Mouse (Mus musculus) testis, postnatal 10 days (tissue): Measurements from ENCODE around the gene Gal3st1.

ENCODE experiments used
- DNase-seq: peaks from one replicate; pipeline ENCODE4 v3.0.0; 2021; ENCODE audit warnings: low spot score

Gene Gal3st1

DNA sequence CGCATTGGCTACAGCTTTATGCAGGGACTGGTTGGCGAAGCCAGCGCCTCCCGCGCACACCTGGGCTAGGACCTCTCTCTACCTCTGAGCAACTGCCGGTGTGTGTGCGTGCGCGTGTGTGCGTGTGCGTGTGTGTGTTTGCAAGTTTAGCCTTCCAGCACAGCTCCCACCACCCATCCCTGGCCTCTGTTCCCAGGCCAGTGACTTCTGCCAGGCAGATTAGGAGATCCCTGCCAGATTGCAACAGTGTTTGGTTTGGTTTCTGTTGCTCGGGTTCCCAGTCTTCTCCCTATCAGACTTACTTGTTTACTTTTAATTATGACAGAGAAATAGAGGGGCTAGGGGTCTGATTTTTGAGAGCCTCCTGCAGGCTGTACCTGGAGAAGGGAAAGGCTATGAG is 48.5 kb downstream of the Gal3st1 start:
- no peak for DNase-seq

DNA sequence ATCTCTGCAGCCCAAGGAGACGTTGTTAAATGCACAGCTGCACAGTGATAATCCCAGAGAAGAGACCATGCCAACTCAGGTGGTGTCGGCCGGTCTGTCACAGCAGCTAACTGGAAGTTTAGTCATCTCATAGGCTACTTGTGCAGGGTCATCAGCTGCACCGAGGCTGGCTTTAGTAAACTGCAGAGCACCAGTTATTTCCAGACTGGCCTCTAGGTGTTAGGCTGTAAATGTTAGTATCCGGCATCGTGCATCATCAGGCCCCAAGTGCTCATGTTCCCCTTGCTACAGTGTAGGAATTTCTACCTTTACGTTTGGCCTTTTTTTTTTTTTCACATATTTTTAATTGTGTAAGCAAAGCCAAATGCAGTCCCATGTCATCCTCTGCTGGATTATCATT is 50.0 kb downstream of the Gal3st1 start:
- DNase-seq = no peak

DNA sequence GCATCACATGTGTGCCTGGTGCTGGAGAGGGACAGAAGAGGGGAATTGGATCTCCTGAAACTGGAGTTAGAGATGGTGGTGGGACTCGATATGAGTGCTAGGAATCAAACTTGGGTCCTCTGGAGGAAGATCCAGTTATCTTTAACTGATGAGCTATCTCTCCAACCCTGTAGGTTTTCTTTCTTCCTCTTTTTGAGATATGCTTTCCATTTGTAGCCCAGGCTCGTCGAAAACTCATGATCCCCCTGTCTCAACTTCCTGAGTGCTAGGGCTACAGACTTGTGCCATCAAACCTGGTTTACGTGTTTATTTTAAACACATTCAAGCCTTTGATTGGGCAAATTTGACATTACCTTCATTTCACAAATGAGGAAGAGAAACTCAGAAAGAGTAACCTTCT is 50.7 kb downstream of the Gal3st1 start:
- DNase-seq = no peak

DNA sequence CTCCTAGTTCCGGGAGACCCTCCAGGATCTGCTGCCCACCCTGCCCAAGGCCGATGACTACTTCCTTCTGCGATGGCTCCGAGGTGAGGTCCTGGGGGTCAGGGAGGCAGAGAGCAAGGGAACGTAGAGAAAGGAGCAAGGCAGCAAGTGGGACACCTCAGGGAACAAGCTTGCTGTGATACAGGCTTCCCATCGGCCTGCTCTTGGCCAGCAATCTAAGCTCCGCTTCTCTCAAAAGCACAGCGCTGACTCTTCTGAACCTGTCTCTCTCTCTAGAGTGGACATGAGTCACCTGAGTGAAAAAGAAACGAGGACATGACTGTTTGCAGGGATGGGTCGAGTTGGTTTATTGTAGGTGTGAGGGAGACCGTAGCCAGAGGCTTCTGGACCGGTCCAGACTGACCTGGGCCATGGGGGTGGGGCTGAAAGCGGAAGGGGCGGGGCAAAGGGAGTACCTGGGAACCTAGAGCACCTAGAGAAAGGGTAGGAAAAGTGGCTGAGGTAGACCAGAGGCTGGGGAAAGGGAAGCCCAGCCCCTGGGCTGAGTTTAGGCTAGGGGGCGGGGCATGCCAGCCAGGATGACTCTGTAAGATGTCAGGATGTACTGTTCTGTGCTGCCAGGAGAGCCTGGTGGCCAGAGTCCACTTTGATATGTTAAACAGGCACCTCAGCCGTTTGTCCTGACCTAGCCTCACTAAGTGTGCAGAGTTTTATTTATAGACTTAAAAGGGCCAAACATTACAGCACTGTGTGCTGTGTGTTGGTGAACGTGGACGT is 51.9 kb downstream of the Gal3st1 start:
- no peak for DNase-seq

DNA sequence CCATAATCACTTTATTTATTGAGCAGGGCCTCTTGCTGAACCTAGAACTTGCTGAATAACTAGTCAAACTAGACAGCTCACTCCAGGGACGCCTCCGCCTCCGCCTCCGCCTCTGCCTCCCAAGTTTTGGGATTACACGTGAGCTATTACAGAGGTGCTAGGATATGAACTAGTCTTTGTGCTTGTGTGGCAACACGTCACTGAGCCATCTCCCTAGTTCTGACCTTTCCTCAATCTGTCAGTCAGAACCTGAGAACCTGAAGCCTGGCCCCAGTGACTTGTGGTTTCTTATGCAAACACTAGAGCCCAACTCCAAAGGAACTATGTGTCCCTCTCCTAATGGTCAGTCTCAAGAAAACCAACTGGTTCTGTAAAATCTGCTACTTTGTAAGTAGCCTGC is 52.5 kb downstream of the Gal3st1 start:
- DNase-seq = no peak

DNA sequence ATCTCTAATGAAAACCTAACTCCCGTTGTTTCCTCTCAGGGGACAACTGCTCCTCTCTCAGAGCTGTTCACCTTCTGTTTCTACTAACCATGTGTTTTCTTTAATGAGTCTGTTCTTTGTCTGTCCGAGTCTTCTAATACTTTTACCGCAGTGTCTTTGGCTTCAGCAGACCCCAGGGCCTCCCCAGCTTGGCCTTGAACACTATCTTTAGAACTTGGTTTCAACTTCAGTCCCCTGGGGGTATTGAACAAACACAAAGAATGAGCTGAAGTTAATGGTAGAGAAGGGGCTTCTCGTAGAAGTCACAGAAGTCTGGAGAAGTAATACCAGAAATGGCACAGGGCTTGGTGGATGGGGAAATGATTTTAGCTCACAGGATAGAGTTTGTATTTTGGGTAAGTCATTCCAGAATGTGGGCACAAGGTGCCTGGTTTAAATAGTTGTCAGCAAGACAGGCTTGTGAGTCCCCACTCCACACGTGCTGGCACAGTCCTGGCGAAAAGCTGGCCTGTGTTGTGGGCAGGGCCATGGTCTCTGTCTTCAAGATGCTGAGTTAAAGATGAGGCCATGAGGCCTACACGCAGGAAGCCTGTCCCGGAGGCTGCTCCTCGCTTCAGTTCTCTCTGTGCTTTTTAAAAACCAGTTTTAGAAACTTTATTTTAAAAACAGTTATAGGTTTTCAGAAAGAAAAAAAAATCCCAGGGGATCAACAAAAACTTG is 53.1 kb downstream of the Gal3st1 start:
- DNase-seq = no peak

DNA sequence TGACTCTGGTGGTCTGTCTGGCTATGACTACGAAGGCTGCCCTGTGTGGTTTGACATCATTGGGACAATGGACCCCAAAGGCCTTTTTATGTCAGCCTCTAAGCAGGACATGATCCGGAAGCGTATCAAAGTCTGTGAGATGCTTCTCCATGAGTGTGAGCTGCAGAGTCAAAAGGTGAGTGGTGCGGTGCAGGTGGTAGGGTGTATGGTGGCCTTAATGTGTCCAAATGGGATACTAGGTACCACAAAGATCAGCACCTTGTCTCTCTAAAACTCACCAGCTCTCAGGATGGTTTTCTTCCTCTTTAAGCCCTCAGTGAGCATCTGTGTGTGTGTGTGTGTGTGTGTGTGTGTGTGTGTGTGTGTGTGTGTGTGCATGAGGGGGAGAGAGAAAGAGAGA is 56.5 kb downstream of the Gal3st1 start:
- DNase-seq = no peak

DNA sequence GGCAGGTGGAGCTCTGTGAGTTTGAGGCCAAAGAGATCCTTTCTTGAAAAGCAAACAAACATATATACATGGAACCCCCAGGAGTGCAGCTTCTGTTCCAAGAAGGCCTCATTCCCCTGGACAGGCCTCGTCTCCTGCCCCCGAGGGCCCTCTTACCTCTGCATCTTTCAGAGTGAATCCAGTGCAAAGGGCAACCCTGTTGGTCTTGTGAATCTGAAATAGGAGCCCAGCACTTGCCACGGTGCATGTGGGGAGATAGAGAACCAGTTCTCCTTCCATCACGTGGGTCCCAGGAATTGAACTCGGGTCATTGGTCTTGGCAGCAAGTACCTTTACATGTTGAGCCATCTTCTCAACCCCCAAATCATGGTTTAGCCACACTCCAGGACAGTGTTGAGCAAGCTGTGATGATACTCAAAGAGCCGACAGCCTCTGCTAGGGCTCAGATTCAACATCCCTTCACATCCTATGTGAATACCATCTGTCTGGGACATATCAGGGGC is 57.7 kb downstream of the Gal3st1 start:
- no peak for DNase-seq

DNA sequence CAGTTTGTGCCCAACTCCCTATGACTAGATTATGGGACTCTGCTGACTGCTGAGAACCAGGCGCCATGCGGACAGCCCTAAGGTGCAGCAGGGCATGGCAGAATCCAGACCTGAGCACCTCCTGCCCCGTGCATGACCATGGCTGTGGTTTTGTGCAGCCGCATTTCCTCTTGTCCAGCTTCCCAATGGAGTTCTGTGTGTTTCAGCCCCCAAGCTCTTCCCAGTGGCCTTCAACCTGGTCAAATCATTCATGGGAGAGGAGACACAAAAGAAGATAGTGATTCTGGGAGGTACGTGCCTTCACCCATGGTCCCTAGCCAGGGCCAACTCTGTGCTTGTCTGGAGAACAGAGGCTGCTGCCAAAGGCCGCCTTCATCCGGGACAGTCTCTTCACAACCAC is 59.6 kb downstream of the Gal3st1 start:
- DNase-seq = no peak

DNA sequence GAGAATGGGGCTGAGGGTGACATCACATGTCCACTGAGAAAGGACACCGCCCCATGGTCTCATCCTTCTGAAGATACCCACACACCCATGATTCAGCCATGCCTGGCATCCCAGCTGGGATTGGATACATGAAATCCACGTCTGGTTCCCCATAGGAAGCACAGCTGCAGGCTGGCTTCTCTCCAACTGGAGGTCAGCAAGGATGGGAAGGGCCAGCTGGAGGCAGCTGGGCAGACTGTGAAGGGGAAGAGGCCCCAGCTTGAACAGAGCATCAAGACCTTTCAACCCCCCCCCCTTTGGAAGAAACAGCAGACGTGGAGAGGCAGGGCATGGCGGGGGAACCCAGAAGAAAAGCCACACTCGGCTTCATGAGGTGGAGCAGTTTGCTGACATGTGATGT is 63.1 kb downstream of the Gal3st1 start:
- peak; percentile 67 for DNase-seq

DNA sequence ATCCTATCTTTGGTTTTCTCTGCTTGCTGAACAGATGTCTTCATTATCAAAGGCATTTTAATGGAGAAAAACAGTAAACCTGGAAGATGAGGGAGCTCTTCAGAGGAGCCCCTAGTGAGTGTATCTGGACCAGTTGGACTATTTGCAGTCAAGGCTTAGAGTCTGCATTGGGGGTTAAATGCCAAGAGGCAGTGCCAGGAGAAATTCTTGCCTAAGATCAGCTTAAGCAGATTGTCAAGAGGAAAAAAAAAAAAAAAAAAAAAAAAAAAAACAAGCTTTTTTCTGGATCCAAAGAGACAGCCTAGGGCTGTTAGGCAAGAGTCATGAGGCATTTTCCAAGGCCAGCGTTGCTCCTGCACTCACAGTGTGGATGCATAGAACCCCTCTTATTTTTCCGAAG is 64.3 kb downstream of the Gal3st1 start:
- no peak for DNase-seq

DNA sequence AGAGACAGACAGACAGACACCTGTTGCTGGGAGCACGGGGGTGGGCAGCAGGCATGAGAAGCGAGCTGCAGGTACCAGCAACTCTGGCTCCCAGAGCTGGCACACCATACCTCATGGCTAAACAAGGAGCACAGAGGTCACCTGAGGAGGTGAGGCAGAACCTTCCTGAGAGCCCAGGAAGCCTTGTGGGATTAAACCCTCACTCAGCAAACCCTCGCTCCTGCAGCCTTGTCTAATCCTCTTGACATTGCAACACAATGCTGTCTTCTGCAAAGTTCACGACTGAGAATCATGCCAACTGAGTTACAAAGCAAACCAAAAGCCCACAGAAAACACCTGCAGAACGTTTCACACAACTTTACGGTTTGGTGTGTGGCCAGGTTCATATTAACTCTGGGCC is 65.0 kb downstream of the Gal3st1 start:
- DNase-seq = no peak
